Mouse (Mus musculus) midbrain, embryonic 14.5 days (tissue): ENCODE data around the gene Npsr1. TPM values are rescaled to one million over a fixed set of nuclear protein-coding genes. Genes with fewer than 3 reads are reported as not detected.

Experiments
- ATAC-seq: fragments of 200-750 bp; cut with Nextera tagmentation; 2 replicates; pipeline ENCODE4 v1.8.0; 2017; ENCODE audit warnings: moderate number of reproducible peaks, moderate library complexity; ENCODE audit not compliant: low FRiP score, low TSS enrichment
- DNase-seq: peaks from one replicate; pipeline ENCODE4 v3.0.0-alpha.2; 2015
- H3K27ac ChIP-seq: fragments of 300-500 bp; sonication (generic); replicated peaks from 2 replicates; pipeline ENCODE4 v1.5.1; 2014; ENCODE audit warnings: mild to moderate bottlenecking, low read depth, low read length, moderate library complexity
- H3K27me3 ChIP-seq: fragments of 300-500 bp; sonication (generic); 2 replicates; pipeline ENCODE4 v1.6.1; 2014; ENCODE audit warnings: low read length, control low read depth, mixed read lengths; ENCODE audit not compliant: control insufficient read depth, insufficient read depth
- H3K36me3 ChIP-seq: fragments of 300-500 bp; sonication (generic); 2 replicates; pipeline ENCODE4 v1.6.1; 2014; ENCODE audit warnings: low read length, control low read depth; ENCODE audit not compliant: control insufficient read depth, insufficient read depth
- H3K4me1 ChIP-seq: fragments of 300-500 bp; sonication (generic); 2 replicates; pipeline ENCODE4 v1.6.1; 2014; ENCODE audit warnings: mild to moderate bottlenecking, antibody characterized with exemption, low read length, control low read depth; ENCODE audit not compliant: control insufficient read depth, insufficient read depth
- H3K4me2 ChIP-seq: fragments of 300-500 bp; sonication (generic); 2 replicates; pipeline ENCODE4 v1.6.1; 2014; ENCODE audit warnings: mild to moderate bottlenecking, low read length, moderate library complexity
- H3K4me3 ChIP-seq: fragments of 300-500 bp; sonication (generic); replicated peaks from 2 replicates; pipeline ENCODE4 v1.5.1; 2014; ENCODE audit warnings: low read depth, low read length
- H3K9ac ChIP-seq: fragments of 300-500 bp; sonication (generic); replicated peaks from 2 replicates; pipeline ENCODE4 v1.6.1; 2014; ENCODE audit warnings: mild to moderate bottlenecking, low read length, moderate library complexity
- H3K9me3 ChIP-seq: fragments of 300-500 bp; sonication (generic); 2 replicates; pipeline ENCODE4 v1.6.1; 2016; ENCODE audit warnings: low read length, control low read depth, mixed read lengths; ENCODE audit not compliant: control insufficient read depth
- WGBS: fragments of 180-500 bp; shearing (Covaris S2); extraction: QIAGEN DNeasy Blood & Tissue Kit; methylation state at CpG from one replicate; pipeline ENCODE4 v1.1.7; 2014; 5-methylcytosine and 5-hydroxymethylcytosine counted together
- polyA plus RNA-seq: library from polyadenylated mRNA; unstranded; fragments of >200 nt; fragmentation: Nextera tagmentation; extraction: Ambion mirVana; gene quantifications from 2 replicates; pipeline ENCODE4 v1.2.1, GENCODE M21; 2014

Npsr1 gene
- polyA plus RNA-seq, 1 experiment from 2014 or later = 0.21 TPM

DNA sequence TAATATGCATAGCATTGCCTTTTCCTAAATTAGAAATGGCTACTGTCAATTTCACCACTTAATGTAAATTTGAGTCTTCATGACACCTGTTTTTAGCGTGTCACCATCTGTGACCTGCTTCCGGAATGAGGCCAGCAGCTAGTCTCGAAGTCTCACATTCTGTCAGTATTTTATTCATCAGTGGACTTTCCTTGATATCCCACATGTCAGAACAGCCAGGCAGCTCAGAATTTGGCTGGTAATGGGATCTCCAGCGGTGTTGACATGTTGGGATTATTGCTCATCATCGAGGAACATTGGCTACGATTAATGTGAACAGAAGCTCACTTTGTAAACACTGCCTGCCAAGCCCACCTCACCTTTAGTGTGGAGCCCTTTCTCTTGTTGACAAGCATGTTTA, 205.1 kb downstream of the Npsr1 start:
- ATAC-seq (no peak), DNase-seq (no peak)
- H3K36me3 ChIP-seq = no peaks in the 10 kb centered on the region
- H3K4me2 ChIP-seq = no peak overlapping the region
- H3K4me1 ChIP-seq = peaks cover 10% of the 10 kb centered on the region
- H3K27ac ChIP-seq = no peak overlapping the region
- 93% methylated on average over 6 of the region's 6 CpGs for WGBS
- no peaks in the 10 kb centered on the region for H3K27me3 ChIP-seq
- H3K4me3 ChIP-seq = no peak overlapping the region
- no peak overlapping the region for H3K9ac ChIP-seq
- H3K9me3 ChIP-seq = no peaks in the 10 kb centered on the region

DNA sequence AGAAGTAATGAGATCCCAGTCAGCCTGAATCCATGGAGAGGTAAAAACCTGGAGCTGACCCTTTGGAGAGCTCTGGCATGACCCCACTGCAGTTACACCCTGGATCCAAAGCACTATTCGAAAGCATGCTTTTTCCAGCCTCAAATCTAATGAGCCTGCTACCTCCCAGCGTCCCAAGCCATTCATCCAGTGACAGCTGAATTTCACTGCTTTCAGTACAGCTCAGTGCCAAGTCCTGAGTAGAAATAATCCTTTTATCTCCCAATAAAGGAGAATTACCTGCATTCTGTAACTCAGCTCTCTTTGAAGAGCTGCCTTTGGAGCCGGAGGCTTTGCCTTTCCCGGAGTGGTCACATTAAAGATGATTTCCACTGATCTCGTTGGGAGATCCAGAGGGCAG, 209.2 kb downstream of the Npsr1 start:
- 10% methylated on average over 5 of the region's 5 CpGs for WGBS
- H3K9ac ChIP-seq = no peak overlapping the region
- no peaks in the 10 kb centered on the region for H3K9me3 ChIP-seq
- DNase-seq = peak; percentile 49
- H3K4me1 ChIP-seq = peaks cover 10% of the 10 kb centered on the region
- no peaks in the 10 kb centered on the region for H3K36me3 ChIP-seq
- H3K27me3 ChIP-seq = no peaks in the 10 kb centered on the region
- no peak; the same call in 1 of the 2 replicates for ATAC-seq
- H3K27ac ChIP-seq = no peak overlapping the region
- H3K4me3 ChIP-seq = no peak overlapping the region
- no peak overlapping the region for H3K4me2 ChIP-seq

DNA sequence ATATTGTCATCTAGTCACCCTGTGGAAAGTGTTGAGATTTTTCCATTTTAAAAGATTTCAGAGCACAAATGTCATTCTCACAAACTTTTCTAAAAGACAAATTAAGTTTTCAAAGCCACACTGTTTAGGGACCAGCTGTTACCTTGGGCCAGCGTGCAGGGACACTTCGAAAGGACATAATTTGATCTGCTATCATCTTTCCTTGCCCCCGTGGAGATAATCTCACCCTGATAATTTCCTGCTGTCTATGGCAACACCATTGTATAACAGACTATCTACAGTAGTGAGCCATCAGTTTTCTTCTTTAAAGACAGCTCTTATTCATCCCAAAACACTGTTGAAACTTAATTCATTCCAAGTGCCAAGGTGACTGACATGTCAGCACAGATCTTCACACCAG, 209.6 kb downstream of the Npsr1 start:
- Histone ChIP-seq H3K9ac (no peak overlapping the region), H3K27ac (no peak overlapping the region), H3K36me3 (no peaks in the 10 kb centered on the region), H3K4me1 (peaks cover 10% of the 10 kb centered on the region), H3K4me2 (no peak overlapping the region), H3K4me3 (no peak overlapping the region), H3K9me3 (no peaks in the 10 kb centered on the region), H3K27me3 (no peaks in the 10 kb centered on the region)
- ATAC-seq (no peak; the same call in 1 of the 2 replicates), DNase-seq (no peak)
- WGBS = 28% methylated on average over 3 of the region's 3 CpGs

DNA sequence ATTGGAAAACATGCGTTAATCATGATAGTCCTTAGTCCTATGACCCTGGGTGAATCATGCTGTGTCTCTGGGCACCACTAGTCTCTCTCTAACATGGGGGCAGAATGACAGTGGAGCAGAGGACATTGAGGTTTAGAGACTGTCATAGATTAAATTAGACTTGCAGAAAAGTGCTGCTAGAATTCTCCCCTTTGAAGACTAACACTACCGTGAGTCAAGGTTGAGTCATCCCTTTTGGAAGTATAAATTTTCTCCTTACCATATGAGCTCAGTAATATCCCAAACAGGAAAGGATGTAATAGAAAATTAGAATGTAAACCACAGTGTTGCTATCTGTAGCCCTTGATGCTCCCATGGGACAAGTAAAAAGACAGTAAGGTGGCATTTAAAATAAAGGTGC, 218.0 kb downstream of the Npsr1 start:
- H3K4me1 ChIP-seq = no peaks in the 10 kb centered on the region
- ATAC-seq (no peak), DNase-seq (no peak)
- H3K4me2 ChIP-seq = no peak overlapping the region
- H3K36me3 ChIP-seq = no peaks in the 10 kb centered on the region
- no peaks in the 10 kb centered on the region for H3K9me3 ChIP-seq
- no peaks in the 10 kb centered on the region for H3K27me3 ChIP-seq
- 96% methylated on average over 2 of the region's 2 CpGs for WGBS
- H3K4me3 ChIP-seq = no peak overlapping the region
- no peak overlapping the region for H3K9ac ChIP-seq
- no peak overlapping the region for H3K27ac ChIP-seq

DNA sequence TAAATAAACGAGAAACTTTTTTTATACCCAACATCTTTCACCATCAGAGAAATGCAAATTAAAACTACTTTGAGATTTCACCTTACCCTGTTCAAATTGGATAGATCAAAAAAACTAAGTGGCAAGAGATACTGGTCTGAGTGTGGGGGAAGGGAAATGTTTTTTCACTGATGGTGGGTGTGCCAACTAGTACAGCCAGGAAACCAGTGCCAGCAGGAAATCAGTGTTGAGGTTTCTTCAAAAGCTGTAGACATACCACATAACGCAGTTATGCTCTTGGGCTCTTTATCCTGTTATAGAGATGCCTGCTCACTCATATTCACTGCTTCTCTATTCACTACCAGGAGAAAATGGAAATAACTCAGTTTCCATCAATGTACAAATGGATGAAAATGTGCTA, 233.9 kb downstream of the Npsr1 start:
- DNase-seq = no peak
- Histone ChIP-seq H3K27me3 (no peaks in the 10 kb centered on the region), H3K36me3 (no peaks in the 10 kb centered on the region), H3K4me2 (no peak overlapping the region), H3K9me3 (no peaks in the 10 kb centered on the region), H3K9ac (no peak overlapping the region), H3K4me3 (no peak overlapping the region), H3K4me1 (no peaks in the 10 kb centered on the region), H3K27ac (no peak overlapping the region)
- 75% methylated on average over 2 of the region's 2 CpGs for WGBS
- ATAC-seq = no peak

DNA sequence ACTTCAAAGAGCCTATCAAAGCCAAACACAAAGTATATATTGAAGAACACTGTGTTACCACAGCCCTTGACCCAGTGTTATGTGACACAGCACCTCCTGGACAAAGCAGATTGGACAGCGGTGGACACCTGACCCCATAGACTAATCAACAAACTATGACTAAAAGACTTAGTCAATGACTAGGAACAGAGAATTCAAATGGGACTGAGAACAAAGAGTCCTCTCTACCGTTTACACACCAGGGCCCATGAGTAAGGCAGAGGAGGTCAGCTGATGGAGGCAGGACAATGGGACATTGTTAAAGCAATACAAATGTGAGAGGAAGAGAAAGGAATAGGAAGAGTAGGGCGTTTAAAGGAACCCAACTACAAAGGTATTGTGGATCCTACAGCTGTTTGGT, 243.5 kb downstream of the Npsr1 start:
- no peak overlapping the region for H3K27ac ChIP-seq
- no peak overlapping the region for H3K4me3 ChIP-seq
- no peak overlapping the region for H3K9ac ChIP-seq
- no peak for ATAC-seq
- no peak for DNase-seq
- H3K4me1 ChIP-seq = no peaks in the 10 kb centered on the region
- no peak overlapping the region for H3K4me2 ChIP-seq
- H3K36me3 ChIP-seq = no peaks in the 10 kb centered on the region
- 30% methylated on average over 3 of the region's 3 CpGs for WGBS
- H3K27me3 ChIP-seq = no peaks in the 10 kb centered on the region
- no peaks in the 10 kb centered on the region for H3K9me3 ChIP-seq

DNA sequence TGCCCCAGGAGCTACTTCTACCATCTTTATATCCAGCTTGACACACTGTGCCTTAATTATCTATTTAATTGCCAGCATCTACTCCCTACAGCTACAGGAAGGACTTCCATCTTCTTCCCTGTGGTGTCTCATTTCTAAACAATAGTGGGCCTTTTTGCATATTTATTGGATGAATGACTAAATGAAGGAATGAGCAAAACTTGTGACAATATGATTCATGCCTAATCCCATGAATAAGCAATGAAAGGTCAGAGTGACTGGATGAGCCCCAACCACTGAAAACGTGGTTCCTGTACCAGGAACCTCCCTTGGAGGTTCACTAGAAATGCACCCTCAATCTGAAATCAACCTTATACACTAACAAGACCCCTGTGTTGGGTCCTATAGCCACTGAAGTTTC, 249.2 kb downstream of the Npsr1 start:
- Histone ChIP-seq H3K4me3 (no peak overlapping the region), H3K27ac (no peak overlapping the region), H3K4me2 (no peak overlapping the region), H3K27me3 (no peaks in the 10 kb centered on the region), H3K9ac (no peak overlapping the region), H3K36me3 (no peaks in the 10 kb centered on the region), H3K9me3 (no peaks in the 10 kb centered on the region), H3K4me1 (no peaks in the 10 kb centered on the region)
- ATAC-seq (no peak), DNase-seq (no peak)
- WGBS = 29% methylated on average over 1 of the region's 1 CpGs

DNA sequence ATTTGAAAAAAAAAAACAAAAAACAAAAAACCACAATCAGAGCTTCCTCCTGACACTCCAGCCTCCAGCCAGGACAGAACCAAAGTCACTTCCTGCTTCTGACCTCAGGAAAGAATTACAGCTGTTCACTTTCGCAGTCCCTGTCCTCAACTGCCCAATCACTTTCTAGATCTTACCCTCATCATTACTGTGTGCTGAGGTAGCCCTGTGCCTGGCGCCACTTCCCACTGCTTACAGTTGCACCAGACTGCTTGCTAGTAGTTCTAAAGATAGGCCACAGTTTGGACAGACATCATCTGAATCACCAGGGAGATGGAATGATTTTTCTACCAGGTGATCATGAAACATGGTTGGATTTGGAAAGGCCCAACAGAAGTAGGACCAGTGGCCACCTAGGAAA, 251.7 kb downstream of the Npsr1 start:
- no peak overlapping the region for H3K4me3 ChIP-seq
- no peak overlapping the region for H3K9ac ChIP-seq
- no peaks in the 10 kb centered on the region for H3K9me3 ChIP-seq
- H3K4me2 ChIP-seq = no peak overlapping the region
- H3K4me1 ChIP-seq = no peaks in the 10 kb centered on the region
- H3K36me3 ChIP-seq = no peaks in the 10 kb centered on the region
- H3K27me3 ChIP-seq = no peaks in the 10 kb centered on the region
- 93% methylated on average over 2 of the region's 2 CpGs for whole genome bisulfite sequencing
- DNase-seq (no peak), ATAC-seq (no peak)
- no peak overlapping the region for H3K27ac ChIP-seq

DNA sequence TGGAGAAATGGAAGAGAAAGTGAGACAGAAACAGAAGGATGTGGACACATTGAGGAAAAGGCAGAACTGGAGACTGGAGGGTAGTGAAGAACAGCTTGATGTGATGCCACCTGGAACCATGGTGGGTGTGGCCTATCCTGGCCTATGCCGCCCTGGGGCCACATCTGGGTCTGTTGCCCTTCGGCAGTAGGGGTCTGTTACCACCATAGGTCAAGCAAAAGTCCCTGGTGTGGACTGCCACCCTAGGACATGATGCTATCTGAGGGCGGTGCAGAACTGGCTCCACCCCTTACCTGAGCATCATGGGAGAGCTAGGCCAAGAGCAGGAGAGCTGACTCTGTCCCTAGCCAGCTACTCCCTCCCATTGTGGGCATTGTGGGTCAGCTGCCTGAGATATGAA, 253.6 kb downstream of the Npsr1 start:
- H3K9ac ChIP-seq = no peak overlapping the region
- no peaks in the 10 kb centered on the region for H3K27me3 ChIP-seq
- no peaks in the 10 kb centered on the region for H3K4me1 ChIP-seq
- DNase-seq = no peak
- no peak for ATAC-seq
- no peaks in the 10 kb centered on the region for H3K36me3 ChIP-seq
- H3K4me2 ChIP-seq = no peak overlapping the region
- no peak overlapping the region for H3K4me3 ChIP-seq
- H3K27ac ChIP-seq = no peak overlapping the region
- no peaks in the 10 kb centered on the region for H3K9me3 ChIP-seq
- 84% methylated on average over 3 of the region's 3 CpGs for WGBS
